Mouse (Mus musculus): ENCODE measurements around the gene Prl3d2.
"Not testable (repeated sequence)": the region's sequence is repeated elsewhere in the genome, so short reads cannot be mapped to it uniquely, and the experiment has no call there.

Gene Prl3d2

GRCm38 (mm10) chr13:27121398-27121797 is at the start of gene Prl3d2:
Gene Prl3d2 (plus strand): TSS chr13:27121698.
- not testable (repeated sequence) for DNase-seq (ENCODE audit: low read depth)

- not testable (repeated sequence) for DNase-seq (ENCODE audit: low read depth)
These were observed 27.6 kb upstream of the Prl3d2 start, which contains the start of gene Prl3d1 for GRCm38 (mm10) chr13:27093890-27094289. Gene Prl3d1 (plus strand): TSS chr13:27094190.

GRCm38 (mm10) chr13:27148264-27148663 is 26.8 kb downstream of the Prl3d2 start:
- DNase-seq (ENCODE audit: low read depth) = no peak

DNA sequence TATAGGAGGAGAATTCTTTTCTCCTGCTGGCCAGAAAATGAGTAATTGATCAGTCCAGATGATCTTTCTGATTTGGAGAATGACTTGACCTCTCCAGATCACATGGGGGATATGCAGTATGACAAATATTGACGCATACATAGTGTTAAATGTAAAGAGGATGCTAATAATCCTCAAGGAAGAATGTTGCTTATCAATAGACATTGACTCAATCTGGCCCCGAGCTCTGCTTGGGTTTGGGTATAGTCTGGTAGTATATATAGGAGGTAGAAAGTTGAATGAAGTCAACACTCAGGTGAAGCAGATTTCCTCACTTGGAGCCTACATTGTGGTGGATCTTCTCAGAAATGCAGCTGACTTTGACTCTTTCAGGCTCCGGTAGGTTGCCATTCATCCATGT is 35.0 kb downstream of the Prl3d2 start, which contains the start of gene Prl3d3:
Gene Prl3d3 (plus strand): TSS at position 301 of the 400 bp plus-strand sequence.
- not testable (repeated sequence) for DNase-seq (ENCODE audit: low read depth)

All from fibroblast of lung, adult 2 months (primary cell).